Mouse (Mus musculus) liver, embryonic 13.5 days (tissue): Measurements from ENCODE around the gene Fat2. TPM values are rescaled to one million over a fixed set of nuclear protein-coding genes. Genes with fewer than 3 reads are reported as not detected.
A peak's percentile ranks its signal among the peaks of the same experiment; 100 is the strongest.

Experiments used
- ATAC-seq: fragments of 200-750 bp; cut with Nextera tagmentation; 2 replicates; pipeline ENCODE4 v1.8.0; 2017; ENCODE audit warnings: low read depth, mild to moderate bottlenecking, moderate number of reproducible peaks, moderate library complexity
- DNase-seq: peaks from one replicate; pipeline ENCODE4 v3.0.0; 2022
- H3K27ac ChIP-seq: fragments of 300-500 bp; sonication (generic); 2 replicates; pipeline ENCODE4 v1.5.1; 2015; ENCODE audit warnings: moderate library complexity, mild to moderate bottlenecking, inconsistent platforms
- H3K27me3 ChIP-seq: fragments of 300-500 bp; sonication (generic); 2 replicates; pipeline ENCODE4 v1.6.1; 2015; ENCODE audit warnings: mild to moderate bottlenecking, inconsistent platforms
- H3K36me3 ChIP-seq: fragments of 300-500 bp; sonication (generic); 2 replicates; pipeline ENCODE4 v1.6.1; 2015; ENCODE audit warnings: mild to moderate bottlenecking, inconsistent platforms
- H3K4me1 ChIP-seq: fragments of 300-500 bp; sonication (generic); replicated peaks from 2 replicates; pipeline ENCODE4 v1.6.1; 2015; ENCODE audit warnings: inconsistent platforms
- H3K4me2 ChIP-seq: fragments of 300-500 bp; sonication (generic); 2 replicates; pipeline ENCODE4 v1.6.1; 2015; ENCODE audit warnings: inconsistent platforms, mild to moderate bottlenecking, moderate library complexity
- H3K4me3 ChIP-seq: fragments of 300-500 bp; sonication (generic); replicated peaks from 2 replicates; pipeline ENCODE4 v1.5.1; 2015; ENCODE audit warnings: mild to moderate bottlenecking, inconsistent platforms
- H3K9ac ChIP-seq: fragments of 300-500 bp; sonication (generic); 2 replicates; pipeline ENCODE4 v1.6.1; 2015; ENCODE audit warnings: mild to moderate bottlenecking, inconsistent platforms
- H3K9me3 ChIP-seq: fragments of 300-500 bp; sonication (generic); replicated peaks from 2 replicates; pipeline ENCODE4 v1.6.1; 2016; ENCODE audit warnings: inconsistent platforms
- WGBS: fragments of 180-500 bp; shearing (Covaris S2); methylation state at CpG from one replicate; pipeline ENCODE4 v1.1.7; 2015; ENCODE audit not compliant: insufficient replicate concordance; 5-methylcytosine and 5-hydroxymethylcytosine counted together
- polyA plus RNA-seq: library from polyadenylated mRNA; unstranded; fragments of >200 nt; fragmentation: Nextera tagmentation; extraction: Ambion mirVana; gene quantifications from 2 replicates; pipeline ENCODE4 v1.2.1, GENCODE M21; 2015

Gene Fat2
- polyA plus RNA-seq: not detected in 2 replicates

DNA sequence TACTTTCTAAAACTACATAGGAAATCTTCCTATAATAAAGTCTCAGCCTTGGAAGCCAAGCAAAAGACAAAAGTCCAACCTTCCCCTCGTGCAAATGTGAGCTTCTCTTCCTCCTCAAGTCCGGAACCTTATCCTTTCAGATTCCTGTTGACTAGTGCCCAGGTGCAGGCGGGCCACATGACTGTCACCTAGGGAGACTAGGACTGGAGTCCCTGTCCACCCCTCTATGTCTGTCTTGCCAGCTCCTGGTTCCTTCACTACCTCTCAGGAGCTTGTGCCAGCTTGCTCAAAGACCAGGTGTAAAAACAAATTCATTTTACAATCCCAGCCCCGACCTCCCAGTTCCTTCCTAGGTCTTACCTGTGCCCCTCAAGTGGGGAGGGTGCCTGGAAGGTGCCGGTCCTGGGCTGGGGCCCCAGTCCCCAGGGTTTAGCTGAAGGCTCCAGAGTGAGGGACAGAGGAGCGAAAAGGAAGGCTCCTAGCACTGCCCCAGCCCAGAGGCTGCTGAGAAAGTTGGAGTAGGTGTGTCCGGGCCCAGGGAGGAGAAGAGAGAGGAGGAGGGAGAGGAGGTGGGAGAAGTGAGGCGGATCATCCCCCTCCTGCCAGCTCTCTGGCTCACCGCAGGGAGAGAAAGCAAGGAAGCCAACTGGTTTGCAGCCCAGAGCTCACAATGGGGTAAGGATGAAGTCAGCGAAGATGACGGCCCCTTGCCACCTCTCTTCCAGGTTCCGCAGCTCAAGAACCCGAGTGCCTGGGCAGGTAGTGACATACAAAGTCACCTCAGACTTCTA lies at the start of gene Fat2:
TSS of gene Fat2 (minus strand) at position 464 of the 791 bp plus-strand sequence.
- ATAC-seq: no peak
- H3K9ac ChIP-seq: no peak within 1 kb of the TSS
- H3K9me3 ChIP-seq: no peaks in the 10 kb centered on the region
- no peak within 1 kb of the TSS for H3K4me3 ChIP-seq
- H3K4me1 ChIP-seq: no peaks in the 10 kb centered on the region
- no peaks in the 10 kb centered on the region for H3K27me3 ChIP-seq
- no peak for DNase-seq
- no peak within 1 kb of the TSS for H3K27ac ChIP-seq
- H3K36me3 ChIP-seq: no peaks in the 10 kb centered on the region
- no peak within 1 kb of the TSS for H3K4me2 ChIP-seq
- WGBS: 30% methylated on average over 13 of the region's 13 CpGs

DNA sequence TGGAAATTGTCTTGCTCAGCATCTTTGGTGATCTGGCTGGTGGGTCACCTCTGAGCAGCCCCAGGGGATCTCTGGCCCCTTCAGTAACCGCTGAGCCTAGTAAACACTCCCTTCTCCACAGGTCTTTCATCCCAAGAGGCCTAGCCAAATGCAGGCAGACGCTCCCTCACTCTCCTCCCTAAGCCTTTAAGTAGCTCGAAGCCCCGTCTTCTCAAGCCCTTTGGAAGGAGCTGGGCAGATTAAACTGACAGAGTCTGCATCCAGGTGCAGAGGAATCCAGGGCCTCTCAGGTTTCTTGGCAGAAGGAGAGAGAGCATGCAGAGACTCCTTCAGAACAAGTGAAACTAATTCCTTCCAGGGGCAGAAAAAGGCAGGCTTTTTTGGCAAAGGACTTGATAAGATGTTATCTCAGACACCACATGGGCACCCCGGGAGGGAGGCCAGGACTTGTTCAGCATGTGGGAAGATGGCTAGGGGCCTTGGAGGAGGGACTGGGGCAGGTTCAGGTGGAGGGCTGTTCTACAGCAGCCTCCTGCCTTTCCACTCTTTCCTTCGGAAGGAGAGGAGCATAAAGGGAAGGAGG lies 47.2 kb upstream of the Fat2 start:
- H3K4me1 ChIP-seq: no peaks in the 10 kb centered on the region; the same call in 1 of the 2 replicates
- H3K4me2 ChIP-seq: no peak overlapping the region
- ATAC-seq: no peak
- H3K27me3 ChIP-seq: peaks cover 12% of the 10 kb centered on the region; the same call in 1 of the 2 replicates
- no peaks in the 10 kb centered on the region for H3K36me3 ChIP-seq
- no peak overlapping the region for H3K4me3 ChIP-seq
- no peak for DNase-seq
- no peak overlapping the region for H3K9ac ChIP-seq
- H3K9me3 ChIP-seq: no peaks in the 10 kb centered on the region
- WGBS: 51% methylated on average over 6 of the region's 6 CpGs
- H3K27ac ChIP-seq: no peak overlapping the region

DNA sequence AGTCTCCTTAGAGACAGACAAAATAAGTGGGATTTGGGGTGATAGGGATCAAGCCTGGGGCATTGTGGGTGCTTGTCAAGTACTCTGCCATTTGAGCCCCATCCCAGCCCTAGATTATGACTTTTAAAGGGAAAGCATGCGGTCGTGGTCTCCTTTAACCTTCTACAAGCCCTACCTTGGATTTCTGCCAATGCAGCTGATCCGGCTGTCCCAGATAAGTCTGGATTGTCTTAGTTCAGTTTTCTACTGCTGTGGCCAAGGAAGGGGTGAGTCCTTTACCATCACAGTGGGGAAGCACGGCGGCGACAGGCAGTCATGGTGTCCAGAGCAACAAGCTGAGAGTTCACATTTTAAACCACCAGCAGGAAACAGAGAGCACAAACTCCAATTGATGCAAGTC lies 44.5 kb upstream of the Fat2 start:
- no peak overlapping the region for H3K27ac ChIP-seq
- no peak overlapping the region for H3K4me3 ChIP-seq
- ATAC-seq: no peak
- H3K9me3 ChIP-seq: no peaks in the 10 kb centered on the region
- no peak overlapping the region for H3K4me2 ChIP-seq
- H3K36me3 ChIP-seq: no peaks in the 10 kb centered on the region
- H3K9ac ChIP-seq: no peak overlapping the region
- no peak for DNase-seq
- H3K27me3 ChIP-seq: no peaks in the 10 kb centered on the region
- no peaks in the 10 kb centered on the region; the same call in 1 of the 2 replicates for H3K4me1 ChIP-seq
- 58% methylated on average over 6 of the region's 6 CpGs for WGBS

DNA sequence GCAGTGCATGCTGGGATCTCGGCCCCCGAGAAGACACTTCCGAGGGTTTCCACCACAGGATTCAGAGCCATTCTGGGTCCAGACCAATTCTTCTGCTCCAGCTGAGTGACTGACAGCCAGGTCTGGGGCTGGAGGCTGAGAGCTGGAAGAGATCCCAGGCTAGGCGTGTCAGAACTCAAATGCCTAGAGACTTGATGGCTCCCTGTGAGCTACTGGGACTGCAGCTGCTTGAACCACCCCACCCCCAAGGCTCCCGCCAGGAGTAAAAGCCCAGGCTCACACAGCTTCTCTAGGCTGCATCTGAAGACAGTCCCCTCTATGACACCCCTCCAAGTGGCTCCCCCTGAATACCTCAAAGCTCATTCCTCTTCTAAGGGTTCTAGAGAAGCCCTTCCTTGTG lies 42.0 kb upstream of the Fat2 start:
- WGBS: 42% methylated on average over 5 of the region's 5 CpGs
- no peaks in the 10 kb centered on the region for H3K27me3 ChIP-seq
- no peaks in the 10 kb centered on the region for H3K36me3 ChIP-seq
- H3K9ac ChIP-seq: no peak overlapping the region
- ATAC-seq (no peak), DNase-seq (no peak)
- no peaks in the 10 kb centered on the region; the same call in 1 of the 2 replicates for H3K4me1 ChIP-seq
- H3K4me2 ChIP-seq: no peak overlapping the region
- no peak overlapping the region for H3K4me3 ChIP-seq
- no peak overlapping the region for H3K27ac ChIP-seq
- no peaks in the 10 kb centered on the region for H3K9me3 ChIP-seq

DNA sequence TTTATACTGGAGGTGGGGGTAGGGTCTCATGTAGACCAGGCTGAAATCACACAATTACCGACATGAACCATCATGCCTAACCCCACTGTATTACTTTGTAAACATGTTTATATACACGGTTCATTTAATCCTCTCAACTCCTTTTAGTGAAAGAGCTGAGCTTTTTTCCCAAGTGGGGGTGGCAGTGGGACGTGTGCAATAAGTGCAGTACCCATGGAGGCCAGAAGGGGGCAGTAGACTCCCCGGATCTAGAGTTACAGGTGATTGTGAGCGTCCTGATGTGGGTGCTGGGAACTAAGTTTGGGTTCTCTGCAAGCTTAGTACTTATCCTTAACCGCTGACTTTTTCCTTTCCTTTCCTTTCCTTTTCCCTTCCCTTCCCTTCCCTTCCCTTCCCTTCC lies 37.5 kb upstream of the Fat2 start:
- WGBS: 37% methylated on average over 6 of the region's 6 CpGs
- DNase-seq: peak; percentile 8

DNA sequence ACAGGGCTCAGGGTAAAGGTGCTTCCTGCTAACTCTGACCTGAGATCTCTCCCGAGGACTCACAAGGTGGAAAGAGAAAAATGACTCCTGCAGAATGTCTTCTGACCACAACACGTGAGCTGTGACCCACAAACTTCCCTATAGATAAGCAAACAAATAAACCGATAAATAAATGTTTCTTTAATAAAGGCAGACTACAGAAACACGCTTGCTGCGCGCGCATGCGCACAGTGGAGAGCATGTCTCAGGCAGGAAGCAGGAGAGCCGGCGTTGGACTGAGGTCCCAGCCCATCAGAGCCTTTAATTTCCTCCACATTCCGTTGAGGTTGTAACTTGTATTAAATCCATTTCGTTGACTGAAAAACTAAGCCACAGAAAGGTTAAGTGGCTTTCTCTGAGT lies 37.0 kb upstream of the Fat2 start:
- DNase-seq (no peak), ATAC-seq (no peak)
- H3K27me3 ChIP-seq: no peaks in the 10 kb centered on the region
- no peak overlapping the region for H3K4me3 ChIP-seq
- 54% methylated on average over 12 of the region's 12 CpGs for WGBS
- H3K4me1 ChIP-seq: no peaks in the 10 kb centered on the region
- no peak overlapping the region for H3K27ac ChIP-seq
- no peaks in the 10 kb centered on the region for H3K9me3 ChIP-seq
- no peaks in the 10 kb centered on the region for H3K36me3 ChIP-seq
- H3K9ac ChIP-seq: no peak overlapping the region
- H3K4me2 ChIP-seq: no peak overlapping the region

More for the DNA sequence above, 37.5 kb upstream of the Fat2 start:
- no peak overlapping the region for H3K27ac ChIP-seq
- H3K36me3 ChIP-seq: no peaks in the 10 kb centered on the region
- no peak for ATAC-seq
- H3K27me3 ChIP-seq: no peaks in the 10 kb centered on the region
- H3K4me1 ChIP-seq: no peaks in the 10 kb centered on the region
- H3K9me3 ChIP-seq: no peaks in the 10 kb centered on the region
- no peak overlapping the region for H3K9ac ChIP-seq
- no peak overlapping the region for H3K4me3 ChIP-seq
- no peak overlapping the region for H3K4me2 ChIP-seq

DNA sequence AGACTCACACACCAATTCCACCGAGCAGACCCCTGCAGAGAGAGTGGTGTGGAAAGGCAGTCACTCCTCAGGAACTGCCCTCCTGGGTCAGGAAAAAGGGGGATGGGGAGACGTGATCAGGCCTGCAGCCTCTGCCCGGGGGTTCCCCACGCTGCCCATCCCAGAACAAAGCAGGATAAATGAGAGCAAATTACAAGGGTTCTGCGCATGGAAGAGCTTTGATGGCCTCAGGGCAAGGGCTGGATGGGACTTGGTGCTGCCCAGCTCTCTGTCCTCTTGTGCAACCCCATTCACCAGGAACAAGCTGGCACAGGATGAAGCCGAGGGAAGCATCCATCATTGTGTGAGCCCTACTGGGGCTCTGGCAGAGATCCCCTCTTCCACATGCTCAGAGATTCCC lies 35.6 kb upstream of the Fat2 start:
- no peak overlapping the region for H3K4me2 ChIP-seq
- DNase-seq: no peak
- H3K4me1 ChIP-seq: no peaks in the 10 kb centered on the region
- no peaks in the 10 kb centered on the region for H3K27me3 ChIP-seq
- H3K4me3 ChIP-seq: no peak overlapping the region
- H3K9me3 ChIP-seq: no peaks in the 10 kb centered on the region
- no peak overlapping the region for H3K27ac ChIP-seq
- WGBS: 42% methylated on average over 6 of the region's 6 CpGs
- ATAC-seq: no peak
- no peaks in the 10 kb centered on the region for H3K36me3 ChIP-seq
- no peak overlapping the region for H3K9ac ChIP-seq

DNA sequence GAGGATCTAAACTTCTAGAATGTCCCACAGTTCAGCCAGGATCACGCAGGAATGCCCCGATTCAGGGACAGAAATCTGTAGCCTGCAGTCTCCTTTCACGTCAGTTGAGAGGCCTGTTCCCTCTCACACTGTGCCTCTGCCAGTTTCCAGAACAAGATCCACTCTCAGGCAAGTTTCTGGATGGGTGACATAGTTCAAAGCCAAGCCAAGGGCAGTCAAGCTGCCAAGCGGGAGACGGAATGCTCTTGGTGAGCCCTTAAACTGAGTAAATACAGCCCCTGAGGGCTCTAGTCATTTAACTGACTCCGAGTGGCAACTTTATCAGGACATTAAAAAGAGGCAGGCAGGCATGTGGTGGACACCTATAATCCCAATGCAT lies 32.7 kb upstream of the Fat2 start:
- no peaks in the 10 kb centered on the region for H3K27me3 ChIP-seq
- 55% methylated on average over 6 of the region's 6 CpGs for WGBS
- H3K36me3 ChIP-seq: no peaks in the 10 kb centered on the region
- no peaks in the 10 kb centered on the region for H3K4me1 ChIP-seq
- no peak overlapping the region for H3K27ac ChIP-seq
- ATAC-seq (no peak), DNase-seq (no peak)
- no peak overlapping the region for H3K4me2 ChIP-seq
- no peaks in the 10 kb centered on the region for H3K9me3 ChIP-seq
- no peak overlapping the region for H3K4me3 ChIP-seq
- no peak overlapping the region for H3K9ac ChIP-seq

DNA sequence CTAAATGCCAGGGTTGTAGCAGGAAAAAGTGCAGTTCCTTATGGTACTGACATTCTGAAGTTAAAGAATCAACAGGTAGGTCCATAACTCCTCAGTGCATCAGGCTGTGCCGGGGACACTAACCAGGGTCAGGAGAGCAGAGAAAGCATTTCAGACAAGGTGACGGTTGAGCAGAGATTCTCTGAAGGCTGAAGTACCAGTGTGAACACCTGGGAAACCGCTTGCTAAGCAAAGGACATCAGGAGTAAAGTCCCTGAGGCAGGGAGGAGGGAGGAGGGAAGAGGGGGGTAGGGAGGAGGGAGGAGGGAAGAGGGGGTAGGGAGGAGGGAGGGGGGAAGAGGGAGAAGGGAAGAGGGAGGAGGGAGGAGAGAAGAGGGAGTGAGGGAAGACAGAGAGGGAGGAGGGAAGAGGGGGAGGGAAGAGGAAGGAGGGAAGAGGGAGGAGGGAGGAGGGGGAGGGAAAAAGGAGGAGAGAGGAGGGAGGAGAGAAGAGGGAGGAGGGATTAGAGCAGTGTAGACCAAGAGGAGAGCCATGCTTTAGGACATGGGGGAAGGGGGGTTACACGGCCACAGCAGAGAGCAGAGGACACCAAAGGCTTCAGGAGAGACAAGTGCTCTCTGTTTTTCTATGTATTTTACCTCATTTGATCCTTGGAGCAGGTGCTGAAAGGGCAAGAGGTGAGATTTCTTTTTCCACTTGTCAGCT lies 32.2 kb upstream of the Fat2 start:
- WGBS: 65% methylated on average over 4 of the region's 4 CpGs
- ATAC-seq: no peak
- Histone ChIP-seq H3K4me2 (no peak overlapping the region), H3K4me3 (no peak overlapping the region), H3K4me1 (no peaks in the 10 kb centered on the region), H3K27me3 (no peaks in the 10 kb centered on the region), H3K36me3 (no peaks in the 10 kb centered on the region), H3K27ac (no peak overlapping the region), H3K9ac (no peak overlapping the region), H3K9me3 (no peaks in the 10 kb centered on the region)
- no peak for DNase-seq

DNA sequence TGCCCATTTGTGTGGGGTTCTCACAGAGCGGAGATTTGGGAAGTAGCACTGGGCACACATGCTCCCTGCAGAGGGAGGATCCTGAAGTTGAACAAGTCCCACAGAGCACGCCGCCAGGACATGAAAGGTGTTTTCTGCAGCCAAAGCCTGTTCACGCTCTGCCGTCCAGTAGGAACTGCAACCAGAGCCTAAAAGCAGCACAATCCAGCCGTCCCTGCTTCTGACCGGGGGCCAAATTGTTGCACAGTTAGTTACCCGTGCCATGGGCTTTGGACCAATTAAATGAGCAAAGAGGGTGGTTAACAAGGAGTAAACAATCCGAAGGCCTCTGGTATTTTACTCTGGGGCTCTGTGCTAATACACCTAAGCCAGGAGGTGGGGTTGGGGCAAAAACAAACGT lies 31.4 kb upstream of the Fat2 start:
- H3K4me3 ChIP-seq: no peak overlapping the region
- 57% methylated on average over 10 of the region's 10 CpGs for WGBS
- no peaks in the 10 kb centered on the region for H3K4me1 ChIP-seq
- H3K4me2 ChIP-seq: no peak overlapping the region
- no peak for DNase-seq
- H3K36me3 ChIP-seq: no peaks in the 10 kb centered on the region
- H3K9me3 ChIP-seq: no peaks in the 10 kb centered on the region
- no peak overlapping the region for H3K9ac ChIP-seq
- H3K27ac ChIP-seq: no peak overlapping the region
- H3K27me3 ChIP-seq: no peaks in the 10 kb centered on the region
- no peak for ATAC-seq

DNA sequence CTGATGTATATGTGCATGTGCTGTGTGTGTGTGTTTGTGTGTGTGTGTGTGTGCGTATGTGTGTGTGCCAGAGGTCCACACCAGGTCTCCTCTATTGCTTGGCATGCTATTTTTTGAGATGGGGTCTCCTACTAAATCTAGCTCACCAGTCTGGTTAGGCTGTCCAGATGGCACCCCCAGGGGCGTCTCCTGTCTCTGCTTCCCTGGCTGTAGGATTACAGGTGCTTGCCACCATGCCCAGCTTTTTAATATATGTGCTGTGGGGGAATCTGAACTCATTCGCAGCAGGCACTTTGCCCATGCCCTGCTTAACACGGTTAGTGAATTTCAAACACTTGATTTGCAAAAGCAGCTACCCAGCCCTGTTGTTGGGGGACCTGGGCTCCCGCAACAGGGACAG lies 29.5 kb upstream of the Fat2 start:
- 62% methylated on average over 5 of the region's 5 CpGs for WGBS
- no peak for ATAC-seq
- no peak overlapping the region for H3K9ac ChIP-seq

More for the DNA sequence above, 29.5 kb upstream of the Fat2 start:
- no peaks in the 10 kb centered on the region for H3K4me1 ChIP-seq
- H3K36me3 ChIP-seq: no peaks in the 10 kb centered on the region
- H3K4me2 ChIP-seq: no peak overlapping the region
- no peak overlapping the region for H3K27ac ChIP-seq
- H3K9me3 ChIP-seq: no peaks in the 10 kb centered on the region
- no peak overlapping the region for H3K4me3 ChIP-seq
- no peaks in the 10 kb centered on the region for H3K27me3 ChIP-seq
- no peak for DNase-seq
